Mouse (Mus musculus) activated CD4-positive, CD25-positive, alpha-beta regulatory T cell, adult 9 weeks (primary cell): ENCODE data around the gene Rhox4a. TPM values are rescaled to one million over a fixed set of nuclear protein-coding genes. Genes with fewer than 3 reads are reported as not detected.

Experiments used
- polyA plus RNA-seq: library from polyadenylated mRNA; unstranded; fragments of 100-300 nt; shearing (Covaris generic); gene quantifications from one replicate; pipeline ENCODE4 v1.2.1, GENCODE M21; 2017

Gene Rhox4a
- not detected for polyA plus RNA-seq

DNA sequence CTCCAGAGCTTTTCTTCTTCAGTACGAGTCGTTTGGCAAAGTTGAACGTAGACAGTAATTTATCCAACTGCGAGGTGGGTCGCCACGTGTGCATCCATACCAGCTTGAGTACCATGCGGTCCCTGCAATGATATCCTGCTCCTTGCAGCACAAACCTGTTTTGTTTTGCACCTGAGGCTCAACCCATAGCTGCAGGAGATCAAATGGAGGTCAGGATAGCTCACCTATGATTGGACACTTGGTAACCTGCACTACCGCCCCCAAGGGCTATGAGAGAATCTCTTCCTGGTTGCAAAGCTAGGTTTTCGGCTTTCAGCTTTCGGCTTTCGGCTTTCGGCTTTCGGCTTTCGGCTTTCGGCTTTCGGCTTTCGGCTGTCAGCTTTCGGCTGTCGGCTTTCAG lies at the start of gene Rhox4a:
Gene Rhox4a, plus strand, starts transcription at position 301 of the 400 bp plus-strand sequence.

DNA sequence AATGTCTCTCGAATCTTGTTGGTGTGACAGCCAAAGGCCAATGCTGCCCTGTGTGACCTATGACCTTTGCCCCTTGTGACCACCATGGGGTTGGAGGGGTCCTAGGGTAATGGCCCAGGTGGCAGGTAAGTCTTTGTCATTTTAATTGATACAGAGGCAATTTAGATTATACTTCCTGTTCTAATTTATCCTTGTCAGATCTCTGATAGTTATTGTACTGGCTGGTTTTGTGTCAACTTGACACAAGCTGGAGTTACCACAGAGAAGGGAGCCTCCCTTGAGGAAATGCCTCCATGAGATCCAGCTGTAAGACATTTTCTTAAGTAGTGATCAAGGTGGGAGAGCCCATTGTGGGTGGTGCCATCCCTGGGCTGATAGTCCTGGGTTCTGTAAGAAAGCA lies 43.0 kb upstream of the Rhox4a start, which contains the start of gene Rhox1:
Gene Rhox1, minus strand, starts transcription at position 101 of the 400 bp plus-strand sequence.

DNA sequence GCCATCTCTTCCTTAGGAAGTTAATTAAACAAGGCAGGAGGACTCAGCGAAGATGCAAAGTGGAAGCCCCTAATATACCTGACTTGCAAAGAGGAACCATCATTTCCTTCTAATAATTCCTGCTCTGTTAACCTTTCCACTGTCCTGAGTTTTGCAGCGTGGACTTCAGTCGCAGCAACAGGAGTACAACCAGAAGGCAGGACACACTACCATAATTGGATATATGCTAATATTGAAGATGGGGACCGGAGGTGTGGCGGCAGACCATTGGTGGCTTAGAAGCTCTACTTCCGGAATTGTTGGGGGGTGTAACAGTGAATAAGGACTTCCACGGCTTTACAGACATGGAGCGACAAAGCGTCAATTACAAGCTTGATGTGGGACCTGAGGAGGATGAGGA lies 20.5 kb upstream of the Rhox4a start, which contains the start of gene Rhox2a:
Gene Rhox2a, plus strand, starts transcription at position 301 of the 400 bp plus-strand sequence.

DNA sequence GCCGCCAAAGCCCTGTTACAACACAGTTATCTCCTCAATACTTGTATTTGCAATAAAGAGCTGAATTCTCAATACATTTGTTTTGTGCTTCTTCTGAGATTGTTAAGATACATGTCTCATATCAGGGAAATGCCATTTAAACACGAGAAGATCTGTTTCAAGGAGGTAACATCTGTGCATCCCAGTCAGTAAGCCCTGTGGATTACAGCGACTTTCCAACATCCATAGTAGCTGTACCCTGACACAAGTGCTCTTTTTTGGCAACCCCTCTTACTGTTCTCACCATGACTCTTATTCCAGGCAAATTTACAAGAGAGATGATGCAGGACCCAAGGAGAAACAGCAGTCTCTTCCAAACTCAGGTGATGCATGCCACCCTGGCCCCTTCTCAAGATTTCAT lies 15.5 kb upstream of the Rhox4a start, which contains the start of gene Rhox3a:
Gene Rhox3a, plus strand, starts transcription at position 301 of the 400 bp plus-strand sequence.

Other genes starting within 250 kb of the Rhox4a start
- gene Sowahd, start 216.5 kb upstream of the Rhox4a start, polyA plus RNA-seq, result not detected
- 621 TPM for gene Rpl39, start 179.9 kb upstream of the Rhox4a start, polyA plus RNA-seq
- 26.0 TPM for gene Upf3b, start 155.0 kb upstream of the Rhox4a start, polyA plus RNA-seq
- 24.4 TPM for gene Nkap, start 138.5 kb upstream of the Rhox4a start, polyA plus RNA-seq
- gene Akap14, start 96.5 kb upstream of the Rhox4a start, polyA plus RNA-seq, result 0.15 TPM
- gene Ndufa1, start 74.2 kb upstream of the Rhox4a start, polyA plus RNA-seq, result 270 TPM
- gene Rnf113a1, start 74.1 kb upstream of the Rhox4a start, polyA plus RNA-seq, result 12.8 TPM
- gene Gm9, start 54.3 kb upstream of the Rhox4a start, polyA plus RNA-seq, result not detected
- not detected for gene Rhox1, start 43.1 kb upstream of the Rhox4a start, polyA plus RNA-seq
- gene Rhox2a, start 20.4 kb upstream of the Rhox4a start, polyA plus RNA-seq, result not detected
- gene Rhox3a, start 15.4 kb upstream of the Rhox4a start, polyA plus RNA-seq, result not detected
- gene Rhox3a2, start 114.7 kb downstream of the Rhox4a start, polyA plus RNA-seq, result not detected
- not detected for gene Rhox4a2, start 125.5 kb downstream of the Rhox4a start, polyA plus RNA-seq
- gene Rhox2b, start 146.7 kb downstream of the Rhox4a start, polyA plus RNA-seq, result not detected
- gene Rhox4b, start 167.2 kb downstream of the Rhox4a start, polyA plus RNA-seq, result not detected
- gene Rhox2c, start 188.3 kb downstream of the Rhox4a start, polyA plus RNA-seq, result not detected
- gene Rhox3c, start 193.2 kb downstream of the Rhox4a start, polyA plus RNA-seq, result not detected
- gene Rhox4c, start 215.0 kb downstream of the Rhox4a start, polyA plus RNA-seq, result not detected
- gene Rhox2d, start 228.1 kb downstream of the Rhox4a start, polyA plus RNA-seq, result not detected
- not detected for gene Rhox4d, start 249.0 kb downstream of the Rhox4a start, polyA plus RNA-seq